Mouse (Mus musculus) embryonic fibroblast, embryonic 13.5 days (primary cell): ENCODE data around the gene Gm20388.

Experiments used
- CTCF ChIP-seq: IDR thresholded peaks from 2 replicates; pipeline ENCODE4 v1.5.1; 2011; ENCODE audit warnings: mild to moderate bottlenecking, control low read depth, low read length, moderate library complexity, borderline replicate concordance; ENCODE audit not compliant: insufficient read depth
- POLR2A ChIP-seq: IDR thresholded peaks from 2 replicates; pipeline ENCODE4 v1.6.1; 2011; ENCODE audit warnings: low read depth, mild to moderate bottlenecking, control low read depth, low read length, moderate library complexity

- TF ChIP-seq CTCF (no peak), POLR2A (no peak)
Observed at GRCm38 (mm10) chr8:120416173-120416521, 505.5 kb downstream of the Gm20388 start.
